10 mouse cellular contexts compared by ENCODE assay signal in genomic region chrX:168124043-168124442, GRCm38 (mm10).
DNase-seq lines count a peak whose midpoint lies in the region; ATAC-seq and TF ChIP-seq lines count a peak whose summit lies in the region.
"Had no signal": no experiment of that assay in that cellular context is flagged by ENCODE, and none has a peak within 500 bp of the region (broad histone marks: within the 10 kb centered on the region; RNA-seq: fewer than 3 reads in every experiment).

No protein-coding gene starts in this region.

- no peaks in the 10 kb centered on the region for H3K36me3 ChIP-seq in kidney, embryonic 16.5 days (ENCODE audit: insufficient read depth, low read length)
- no peaks in the 10 kb centered on the region for H3K36me3 ChIP-seq in embryonic facial prominence, embryonic 13.5 days
- no peaks in the 10 kb centered on the region for H3K36me3 ChIP-seq in hindbrain, embryonic 15.5 days
- H3K36me3 ChIP-seq in neural tube, embryonic 14.5 days (ENCODE audit: control insufficient read depth, insufficient read depth, low read length): no peaks in the 10 kb centered on the region
- H3K36me3 ChIP-seq in liver, postnatal 0 days (replicated peaks; ENCODE audit: insufficient read depth, low read length): no peaks in the 10 kb centered on the region

- H3K27ac ChIP-seq in kidney, embryonic 16.5 days (ENCODE audit: low read length): no peak overlapping the region
- H3K27ac ChIP-seq in embryonic facial prominence, embryonic 13.5 days: no peak overlapping the region
- no peak overlapping the region for H3K27ac ChIP-seq in hindbrain, embryonic 15.5 days (replicated peaks)
- H3K27ac ChIP-seq in neural tube, embryonic 14.5 days (ENCODE audit: low read depth, low read length): no peak overlapping the region
- no peak overlapping the region for H3K27ac ChIP-seq in liver, postnatal 0 days (ENCODE audit: low read depth)
- H3K27ac ChIP-seq: liver, embryonic 14.5 days had no signal

- 0 out of 2 replicates have a peak overlapping the region, but pooled peaks have one; percentile 35 for H3K9ac ChIP-seq in kidney, embryonic 16.5 days (replicated peaks; ENCODE audit: low read length)
- H3K9ac ChIP-seq in embryonic facial prominence, embryonic 13.5 days: no peak overlapping the region
- H3K9ac ChIP-seq in hindbrain, embryonic 15.5 days: peak overlapping the region; percentile 48; the same call in 1 of the 2 replicates
- no peak overlapping the region for H3K9ac ChIP-seq in neural tube, embryonic 14.5 days (replicated peaks; ENCODE audit: low read depth, low read length)
- H3K9ac ChIP-seq in liver, postnatal 0 days (replicated peaks): no peak overlapping the region
- H3K9ac ChIP-seq: liver, embryonic 14.5 days had no signal

- H3K27me3 ChIP-seq in kidney, embryonic 16.5 days (ENCODE audit: insufficient read depth, low read length): peaks cover 37% of the 10 kb centered on the region
- H3K27me3 ChIP-seq in embryonic facial prominence, embryonic 13.5 days: peaks cover 68% of the 10 kb centered on the region
- H3K27me3 ChIP-seq in hindbrain, embryonic 15.5 days: peaks cover 37% of the 10 kb centered on the region
- H3K27me3 ChIP-seq in neural tube, embryonic 14.5 days (ENCODE audit: control insufficient read depth, insufficient read depth, low read length): peaks cover 11% of the 10 kb centered on the region
- H3K27me3 ChIP-seq in liver, postnatal 0 days (ENCODE audit: insufficient read depth, low read length): peaks cover 17% of the 10 kb centered on the region

- H3K4me1 ChIP-seq in kidney, embryonic 16.5 days (ENCODE audit: insufficient read depth, low read length): no peaks in the 10 kb centered on the region
- no peaks in the 10 kb centered on the region for H3K4me1 ChIP-seq in embryonic facial prominence, embryonic 13.5 days
- no peaks in the 10 kb centered on the region for H3K4me1 ChIP-seq in hindbrain, embryonic 15.5 days (replicated peaks)
- no peaks in the 10 kb centered on the region for H3K4me1 ChIP-seq in neural tube, embryonic 14.5 days (ENCODE audit: control insufficient read depth, insufficient read depth, low read length)
- H3K4me1 ChIP-seq in liver, postnatal 0 days (ENCODE audit: insufficient read depth): no peaks in the 10 kb centered on the region

- 26% methylated on average over 8 of the region's 8 CpGs for WGBS in kidney, embryonic 16.5 days
- 24% methylated on average over 8 of the region's 8 CpGs for WGBS in embryonic facial prominence, embryonic 13.5 days
- 16% methylated on average over 8 of the region's 8 CpGs for WGBS in hindbrain, embryonic 15.5 days
- WGBS in neural tube, embryonic 14.5 days: 14% methylated on average over 8 of the region's 8 CpGs
- WGBS in liver, postnatal 0 days (ENCODE audit: insufficient replicate concordance): 17% methylated on average over 8 of the region's 8 CpGs

- TF ChIP-seq EP300 in liver, postnatal 0 days (IDR thresholded peaks at IDR 0.05; ENCODE audit: low read depth): no peak

- peak overlapping the region; percentile 48 for H3K4me3 ChIP-seq in kidney, embryonic 16.5 days (ENCODE audit: low read length)
- peak overlapping the region; percentile 49 for H3K4me3 ChIP-seq in embryonic facial prominence, embryonic 13.5 days
- H3K4me3 ChIP-seq in hindbrain, embryonic 15.5 days: peak overlapping the region; percentile 51
- H3K4me3 ChIP-seq in neural tube, embryonic 14.5 days (ENCODE audit: low read depth, low read length): peak overlapping the region; percentile 38
- H3K4me3 ChIP-seq in liver, postnatal 0 days (ENCODE audit: low read depth, low read length): no peak overlapping the region

- peak overlapping the region; percentile 66 for H3K4me2 ChIP-seq in kidney, embryonic 16.5 days (replicated peaks; ENCODE audit: low read depth, low read length)
- H3K4me2 ChIP-seq in embryonic facial prominence, embryonic 13.5 days: peak overlapping the region; percentile 73
- H3K4me2 ChIP-seq in hindbrain, embryonic 15.5 days: peak overlapping the region; percentile 63
- H3K4me2 ChIP-seq in neural tube, embryonic 14.5 days (ENCODE audit: low read depth, low read length): peak overlapping the region; percentile 64
- H3K4me2 ChIP-seq in liver, postnatal 0 days (ENCODE audit: low read depth, low read length): no peak overlapping the region

- ATAC-seq in kidney, embryonic 16.5 days (ENCODE audit: low FRiP score, low TSS enrichment): no peak
- no peak for ATAC-seq in embryonic facial prominence, embryonic 13.5 days (ENCODE audit: insufficient number of reproducible peaks, insufficient read depth, low FRiP score, low TSS enrichment, low read depth)
- no peak for ATAC-seq in hindbrain, embryonic 15.5 days (ENCODE audit: low FRiP score, low read depth)
- ATAC-seq in neural tube, embryonic 14.5 days (ENCODE audit: low read depth): no peak
- no peak for ATAC-seq in liver, postnatal 0 days

- no peaks in the 10 kb centered on the region for H3K9me3 ChIP-seq in kidney, embryonic 16.5 days (ENCODE audit: low read length)
- H3K9me3 ChIP-seq in embryonic facial prominence, embryonic 13.5 days: no peaks in the 10 kb centered on the region
- H3K9me3 ChIP-seq in hindbrain, embryonic 15.5 days: no peaks in the 10 kb centered on the region
- H3K9me3 ChIP-seq in neural tube, embryonic 14.5 days (ENCODE audit: control insufficient read depth, low read length): no peaks in the 10 kb centered on the region
- no peaks in the 10 kb centered on the region for H3K9me3 ChIP-seq in liver, postnatal 0 days (ENCODE audit: low read length)

- no peak for DNase-seq in kidney, postnatal 36 days
- DNase-seq in right cerebral cortex, postnatal 4 days: no peak
- DNase-seq in spleen, adult 18-20 months: no peak
- no peak for DNase-seq in liver, postnatal 0 days
- DNase-seq: heart, postnatal 36 days had no signal

- TF ChIP-seq CTCF in liver, postnatal 0 days (IDR thresholded peaks at IDR 0.05; ENCODE audit: low read depth): no peak

Comparison
In these comparisons a context has a peak if more than half of its experiments do, and no peak if none do; other contexts are left out.
1. H3K9ac ChIP-seq: peak in kidney, embryonic 16.5 days (single experiment) and hindbrain, embryonic 15.5 days (single experiment); none in embryonic facial prominence, embryonic 13.5 days (single experiment), neural tube, embryonic 14.5 days (single experiment) and liver, postnatal 0 days (single experiment).